Mouse (Mus musculus): Measurements from ENCODE around the gene Spdye4b. TPM values are rescaled to one million over a fixed set of nuclear protein-coding genes. Genes with fewer than 3 reads are reported as not detected.
"Not testable (repeated sequence)": the region's sequence is repeated elsewhere in the genome, so short reads cannot be mapped to it uniquely, and the experiment has no call there.

The Spdye4b gene
- polyA plus RNA-seq (2016; fragmentation: Nextera tagmentation; extraction: Ambion mirVana) = not detected in 2 replicates

DNA sequence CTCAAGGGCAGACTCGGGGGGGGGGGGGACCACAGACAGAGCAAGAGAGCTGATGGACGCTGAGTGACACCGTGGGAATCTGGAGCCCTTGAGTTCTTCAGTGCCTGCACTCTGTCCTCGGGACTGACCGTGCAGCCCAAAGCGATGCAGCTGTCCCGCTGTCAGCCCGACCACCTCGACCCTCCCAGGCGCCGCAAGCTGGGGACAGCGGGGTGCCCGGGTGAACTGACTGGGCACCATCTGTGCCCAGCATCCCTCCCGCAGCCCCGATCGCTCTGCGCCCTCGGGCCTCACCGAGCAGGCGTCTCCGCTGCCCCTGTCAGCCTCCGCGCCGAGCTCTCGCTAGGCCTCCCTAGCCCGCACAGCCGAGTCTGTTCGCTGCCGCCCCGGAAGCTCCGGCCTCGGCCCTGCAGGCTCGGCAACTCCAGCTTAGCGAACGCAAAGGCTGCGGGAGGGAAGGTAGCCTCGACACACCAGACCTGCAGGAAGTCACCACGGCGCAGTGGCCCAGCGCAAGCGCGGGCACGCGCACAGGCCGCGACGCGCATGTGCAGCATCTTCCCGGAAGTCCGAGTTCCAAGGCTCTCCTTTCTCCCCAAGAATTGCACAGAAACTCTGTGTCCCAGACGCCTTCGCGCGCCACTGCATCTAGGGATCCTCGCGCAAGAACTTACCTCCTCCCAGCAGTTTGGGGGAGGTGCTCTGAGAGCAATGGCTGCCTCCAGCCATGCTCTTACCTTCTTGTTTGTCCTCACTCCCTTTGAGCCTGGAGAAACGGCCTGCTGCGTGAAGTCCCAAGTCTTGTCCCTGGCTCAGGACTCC is at the start of gene Spdye4b, which contains the start of gene Rbak:
Spdye4b (plus strand) TSS at position 763 of the 822 bp plus-strand sequence.
Rbak (minus strand) TSS at position 521 of the 822 bp plus-strand sequence.
- H3K36me3 ChIP-seq = peaks cover 31% of the 10 kb centered on the region

GRCm38 (mm10) chr5:143132935-143133514 is 47.8 kb upstream of the Spdye4b start:
- Histone ChIP-seq H3K36me3 (no peaks in the 10 kb centered on the region), H3K4me3 (no peak overlapping the region), H3K27me3 (replicated peaks) (no peaks in the 10 kb centered on the region), H3K27ac (no peak overlapping the region), H3K4me2 (replicated peaks) (no peak overlapping the region), H3K9ac (no peak overlapping the region), H3K4me1 (no peaks in the 10 kb centered on the region), H3K9me3 (peaks cover 13% of the 10 kb centered on the region; the same call in 1 of the 2 replicates)
- ATAC-seq (ENCODE audit: low FRiP score, low read depth) = no peak
- WGBS = 82% methylated on average over 13 of the region's 13 CpGs

More for the DNA sequence above, at the start of gene Spdye4b, which contains the start of gene Rbak:
- peak within 1 kb of the TSS; percentile 78 for H3K4me3 ChIP-seq
- H3K27me3 ChIP-seq (replicated peaks) = no peaks in the 10 kb centered on the region
- peak within 1 kb of the TSS; percentile 84 for H3K27ac ChIP-seq
- peak; percentile 95 for ATAC-seq (ENCODE audit: low FRiP score, low read depth)
- peak within 1 kb of the TSS; percentile 87 for H3K4me2 ChIP-seq (replicated peaks)
- peak within 1 kb of the TSS; percentile 89 for H3K9ac ChIP-seq
- peaks cover 10% of the 10 kb centered on the region for H3K4me1 ChIP-seq
- peaks cover 5% of the 10 kb centered on the region; the same call in 1 of the 2 replicates for H3K9me3 ChIP-seq
- WGBS = 1% methylated on average over 58 of the region's 58 CpGs

- not testable (repeated sequence) for H3K9me3 ChIP-seq; H3K4me1 ChIP-seq; H3K36me3 ChIP-seq; H3K27me3 ChIP-seq (replicated peaks); H3K9ac ChIP-seq; H3K4me2 ChIP-seq (replicated peaks); H3K27ac ChIP-seq; ATAC-seq (ENCODE audit: low FRiP score, low read depth); H3K4me3 ChIP-seq
- WGBS = 83% methylated on average over 4 of the region's 6 CpGs
Measured at GRCm38 (mm10) chr5:143134216-143135010, 46.4 kb upstream of the Spdye4b start.

DNA sequence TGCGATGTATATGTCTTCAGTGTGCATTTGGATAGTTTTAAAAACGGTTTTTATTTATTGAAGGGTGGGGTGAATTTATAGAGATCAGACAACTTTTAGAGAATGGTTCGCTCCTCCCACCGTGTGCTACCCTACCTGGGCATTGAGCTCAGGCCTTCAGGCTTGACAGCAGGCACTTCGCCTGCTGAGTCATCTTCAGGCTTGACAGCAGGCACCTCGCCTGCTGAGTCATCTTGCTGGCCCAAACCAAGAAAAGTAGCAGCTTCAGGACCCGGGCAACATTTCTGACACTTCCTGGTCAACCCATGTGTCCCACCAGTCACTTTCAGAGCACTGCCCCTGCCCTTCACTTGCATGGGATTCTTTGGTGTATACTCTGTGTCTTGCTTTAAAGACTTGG is 45.8 kb upstream of the Spdye4b start:
- no peak for ATAC-seq (ENCODE audit: low FRiP score, low read depth)
- WGBS = 93% methylated on average over 7 of the region's 7 CpGs
- no peaks in the 10 kb centered on the region for H3K36me3 ChIP-seq
- no peaks in the 10 kb centered on the region for H3K4me1 ChIP-seq
- H3K4me3 ChIP-seq = no peak overlapping the region
- no peaks in the 10 kb centered on the region for H3K27me3 ChIP-seq (replicated peaks)
- no peak overlapping the region for H3K4me2 ChIP-seq (replicated peaks)
- 0 out of 2 replicates have a peak, but pooled peaks cover 4% of the 10 kb centered on the region for H3K9me3 ChIP-seq
- H3K9ac ChIP-seq = no peak overlapping the region
- H3K27ac ChIP-seq = no peak overlapping the region

- no peak overlapping the region for H3K4me3 ChIP-seq
- H3K36me3 ChIP-seq = no peaks in the 10 kb centered on the region
- no peak overlapping the region for H3K27ac ChIP-seq
- no peaks in the 10 kb centered on the region for H3K4me1 ChIP-seq
- H3K4me2 ChIP-seq (replicated peaks) = no peak overlapping the region
- no peak for ATAC-seq (ENCODE audit: low FRiP score, low read depth)
- 0 out of 2 replicates have a peak, but pooled peaks cover 4% of the 10 kb centered on the region for H3K9me3 ChIP-seq
- no peaks in the 10 kb centered on the region for H3K27me3 ChIP-seq (replicated peaks)
- 90% methylated on average over 13 of the region's 13 CpGs for WGBS
- H3K9ac ChIP-seq = no peak overlapping the region
Measured at GRCm38 (mm10) chr5:143137580-143137979, 43.2 kb upstream of the Spdye4b start.

DNA sequence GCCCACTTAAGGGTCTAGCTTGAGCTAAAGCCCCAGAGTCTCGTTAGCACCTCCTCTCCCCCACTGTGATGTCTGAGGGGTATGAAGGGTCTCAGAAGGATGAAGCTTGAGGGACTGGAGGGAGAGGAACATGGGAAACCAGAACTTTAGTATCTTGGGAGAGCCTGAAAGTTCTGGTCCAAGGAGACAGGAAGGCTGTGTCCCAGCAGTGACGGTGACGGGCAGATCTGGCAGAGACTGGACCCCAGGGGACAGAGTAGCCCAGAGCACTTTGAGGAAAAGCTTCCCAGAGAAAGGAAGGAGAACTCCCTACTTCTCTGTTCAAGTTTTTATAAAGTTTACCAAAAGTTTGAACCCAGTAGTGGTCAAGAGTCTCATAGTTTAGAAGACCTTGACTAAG is 33.3 kb upstream of the Spdye4b start, which contains the start of gene Olfr718-ps1:
Olfr718-ps1 (minus strand) TSS at position 101 of the 400 bp plus-strand sequence.
- no peak within 1 kb of the TSS for H3K27ac ChIP-seq
- no peak within 1 kb of the TSS for H3K4me2 ChIP-seq (replicated peaks)
- no peak within 1 kb of the TSS for H3K9ac ChIP-seq
- peaks cover 10% of the 10 kb centered on the region for H3K9me3 ChIP-seq
- H3K36me3 ChIP-seq = no peaks in the 10 kb centered on the region
- ATAC-seq (ENCODE audit: low FRiP score, low read depth) = no peak
- no peaks in the 10 kb centered on the region for H3K27me3 ChIP-seq (replicated peaks)
- WGBS = 72% methylated on average over 3 of the region's 3 CpGs
- no peak within 1 kb of the TSS for H3K4me3 ChIP-seq
- no peaks in the 10 kb centered on the region for H3K4me1 ChIP-seq

GRCm38 (mm10) chr5:143148661-143149060 is 32.2 kb upstream of the Spdye4b start:
- Histone ChIP-seq H3K4me1 (no peaks in the 10 kb centered on the region), H3K36me3 (no peaks in the 10 kb centered on the region), H3K27me3 (replicated peaks) (no peaks in the 10 kb centered on the region), H3K4me3 (no peak overlapping the region), H3K27ac (no peak overlapping the region), H3K9me3 (peaks cover 10% of the 10 kb centered on the region), H3K4me2 (replicated peaks) (no peak overlapping the region), H3K9ac (no peak overlapping the region)
- ATAC-seq (ENCODE audit: low FRiP score, low read depth) = no peak
- WGBS = 91% methylated on average over 5 of the region's 5 CpGs

- no peak overlapping the region for H3K4me2 ChIP-seq (replicated peaks)
- H3K4me3 ChIP-seq = no peak overlapping the region
- 94% methylated on average over 2 of the region's 2 CpGs for WGBS
- no peak overlapping the region for H3K27ac ChIP-seq
- no peaks in the 10 kb centered on the region for H3K27me3 ChIP-seq (replicated peaks)
- no peaks in the 10 kb centered on the region for H3K4me1 ChIP-seq
- no peak for ATAC-seq (ENCODE audit: low FRiP score, low read depth)
- H3K36me3 ChIP-seq = no peaks in the 10 kb centered on the region
- H3K9ac ChIP-seq = no peak overlapping the region
- peaks cover 10% of the 10 kb centered on the region for H3K9me3 ChIP-seq
Measured at GRCm38 (mm10) chr5:143149536-143149935, 31.3 kb upstream of the Spdye4b start.

DNA sequence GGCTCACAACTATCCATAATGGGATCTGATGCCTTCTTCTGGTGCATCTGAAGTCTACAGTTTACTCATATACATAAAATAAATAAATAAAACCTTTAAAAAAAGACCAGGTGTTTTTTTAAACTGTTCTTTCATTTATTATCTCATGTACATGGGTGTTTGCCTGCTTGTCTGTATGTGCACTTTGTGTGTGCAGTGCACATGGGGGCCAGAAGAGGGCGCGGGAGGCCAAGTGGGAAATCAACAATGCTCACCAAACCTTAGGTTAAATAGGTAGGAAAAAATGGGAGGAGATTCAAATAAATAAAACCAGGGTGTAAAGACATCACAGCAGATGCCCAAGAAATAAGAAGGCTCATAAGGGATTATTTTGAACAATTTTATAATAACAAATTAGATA is 30.8 kb upstream of the Spdye4b start:
- ATAC-seq (ENCODE audit: low FRiP score, low read depth) = no peak
- no peak overlapping the region for H3K4me2 ChIP-seq (replicated peaks)
- 78% methylated on average over 2 of the region's 2 CpGs for WGBS
- no peak overlapping the region for H3K27ac ChIP-seq
- H3K36me3 ChIP-seq = no peaks in the 10 kb centered on the region
- H3K4me1 ChIP-seq = no peaks in the 10 kb centered on the region
- H3K9ac ChIP-seq = no peak overlapping the region
- no peak overlapping the region for H3K4me3 ChIP-seq
- peaks cover 10% of the 10 kb centered on the region for H3K9me3 ChIP-seq
- H3K27me3 ChIP-seq (replicated peaks) = no peaks in the 10 kb centered on the region

DNA sequence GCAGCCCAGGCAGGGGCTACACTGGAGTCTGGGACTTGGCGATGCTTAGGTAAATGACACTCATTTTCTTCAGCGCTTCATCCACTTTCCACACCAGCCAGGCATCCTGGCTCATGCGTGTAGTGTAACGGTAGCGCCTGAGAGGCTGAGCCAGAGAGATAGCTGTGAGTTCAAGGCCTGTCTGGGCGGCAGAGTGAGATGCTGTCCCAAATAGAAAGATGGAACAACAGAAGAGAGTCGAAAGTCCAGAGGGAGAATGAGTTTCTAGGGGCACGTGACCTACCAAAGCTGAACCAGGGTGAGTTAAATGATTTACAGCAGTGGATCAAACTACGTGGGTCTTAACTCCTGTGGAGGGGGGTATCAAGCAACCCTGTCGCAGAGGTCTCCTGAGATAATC is 27.1 kb upstream of the Spdye4b start:
- H3K4me1 ChIP-seq = 0 out of 2 replicates have a peak, but pooled peaks cover 3% of the 10 kb centered on the region
- no peak overlapping the region for H3K4me2 ChIP-seq (replicated peaks)
- no peak overlapping the region for H3K9ac ChIP-seq
- ATAC-seq (ENCODE audit: low FRiP score, low read depth) = no peak
- peaks cover 10% of the 10 kb centered on the region for H3K9me3 ChIP-seq
- H3K27ac ChIP-seq = no peak overlapping the region
- peaks cover 33% of the 10 kb centered on the region for H3K27me3 ChIP-seq (replicated peaks)
- 89% methylated on average over 10 of the region's 10 CpGs for WGBS
- no peaks in the 10 kb centered on the region for H3K36me3 ChIP-seq
- no peak overlapping the region for H3K4me3 ChIP-seq

DNA sequence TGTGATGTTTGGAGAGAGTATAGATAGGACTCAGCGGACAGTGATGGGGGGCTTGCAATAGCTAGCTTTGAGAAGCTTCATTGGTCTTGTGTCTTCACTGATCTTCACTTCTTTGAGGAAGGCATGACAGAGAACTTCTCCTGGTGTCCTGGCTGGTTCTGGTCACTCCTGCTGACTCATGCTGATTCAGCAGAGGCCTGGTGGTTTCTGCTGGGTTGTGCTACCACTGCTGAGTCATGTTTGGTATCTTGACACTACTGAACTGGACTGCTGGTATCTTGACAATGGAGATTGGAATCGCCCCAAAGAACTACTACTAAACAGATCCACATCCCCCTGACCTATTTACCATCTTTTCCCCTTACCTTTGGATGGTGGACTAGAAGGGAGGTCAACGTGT is 25.3 kb upstream of the Spdye4b start:
- peaks cover 8% of the 10 kb centered on the region for H3K9me3 ChIP-seq
- H3K36me3 ChIP-seq = no peaks in the 10 kb centered on the region
- H3K27ac ChIP-seq = no peak overlapping the region
- H3K27me3 ChIP-seq (replicated peaks) = peaks cover 42% of the 10 kb centered on the region
- H3K4me3 ChIP-seq = no peak overlapping the region
- WGBS = 88% methylated on average over 3 of the region's 3 CpGs
- no peak overlapping the region for H3K4me2 ChIP-seq (replicated peaks)
- H3K4me1 ChIP-seq = 0 out of 2 replicates have a peak, but pooled peaks cover 3% of the 10 kb centered on the region
- H3K9ac ChIP-seq = no peak overlapping the region
- no peak for ATAC-seq (ENCODE audit: low FRiP score, low read depth)
